Mouse (Mus musculus): Measurements from ENCODE around the gene Spint1. TPM values are rescaled to one million over a fixed set of nuclear protein-coding genes. Genes with fewer than 3 reads are reported as not detected.
A peak's percentile ranks its signal among the peaks of the same experiment; 100 is the strongest.

Gene Spint1
- total RNA-seq, 2 experiments from 2014 or later: 0.76 to 1.3 TPM

DNA sequence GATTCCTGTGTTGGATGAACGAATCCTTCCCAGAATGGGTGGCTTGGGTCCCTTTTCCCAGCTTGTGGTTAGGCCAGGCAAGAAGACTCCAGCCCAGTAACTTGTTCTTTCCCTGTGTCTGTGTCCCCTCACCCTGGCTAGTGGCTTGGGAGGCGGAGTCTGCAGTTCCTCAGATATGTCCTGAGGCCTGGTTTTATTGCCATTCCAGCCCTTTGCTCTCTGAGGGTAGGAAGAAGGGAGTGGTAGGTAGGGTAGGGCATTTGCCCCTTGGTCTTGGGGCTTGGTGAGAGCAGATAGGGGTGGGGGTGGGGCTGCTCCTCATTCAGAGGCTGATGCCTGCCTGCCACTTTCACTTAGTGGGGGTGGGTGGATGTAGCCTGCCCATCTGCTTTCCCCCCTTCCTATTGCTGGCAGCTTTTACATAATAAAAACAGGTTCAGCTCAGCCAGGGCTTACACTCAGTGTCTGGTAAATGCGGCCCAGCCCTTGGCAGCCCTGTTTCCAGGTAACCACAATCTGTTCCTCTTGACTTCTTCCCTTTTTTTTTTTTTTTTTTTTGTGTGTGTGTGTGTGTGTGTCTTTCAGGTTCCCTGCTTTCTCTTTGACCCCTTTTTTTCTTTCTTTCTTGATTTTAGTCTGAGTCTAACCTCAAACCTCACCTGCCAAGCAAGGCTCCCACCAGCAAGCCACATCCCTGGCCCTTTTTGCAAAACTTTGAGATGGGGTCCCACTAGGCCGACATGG, 3.1 kb downstream of the Spint1 start:
- intact Hi-C loops (cut with DNase I): no loop called here

DNA sequence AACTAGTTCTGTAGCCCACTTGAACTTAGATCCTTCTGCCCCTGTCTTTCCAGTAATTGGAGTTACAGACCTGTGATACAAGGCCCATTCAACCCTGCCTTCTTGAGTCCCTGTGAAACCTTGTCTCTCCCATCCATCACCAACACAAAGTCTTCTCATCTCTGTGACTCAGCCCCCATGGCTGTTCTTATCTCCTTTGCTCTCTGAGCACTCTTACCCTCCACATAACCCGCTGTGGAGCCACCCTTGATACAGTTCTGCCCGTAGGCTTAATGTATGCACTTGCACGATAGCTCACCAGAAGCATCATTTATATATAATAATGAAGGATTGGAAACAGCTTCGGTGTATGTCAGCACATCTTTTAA, 3.6 kb downstream of the Spint1 start:
- DNase-seq (ENCODE audit: low spot score in 2 of 2): no peak
- intact Hi-C loops (cut with DNase I): no loop called here

More for the DNA sequence above, 3.1 kb downstream of the Spint1 start:
- no peak for DNase-seq (ENCODE audit: low spot score in 2 of 2)

DNA sequence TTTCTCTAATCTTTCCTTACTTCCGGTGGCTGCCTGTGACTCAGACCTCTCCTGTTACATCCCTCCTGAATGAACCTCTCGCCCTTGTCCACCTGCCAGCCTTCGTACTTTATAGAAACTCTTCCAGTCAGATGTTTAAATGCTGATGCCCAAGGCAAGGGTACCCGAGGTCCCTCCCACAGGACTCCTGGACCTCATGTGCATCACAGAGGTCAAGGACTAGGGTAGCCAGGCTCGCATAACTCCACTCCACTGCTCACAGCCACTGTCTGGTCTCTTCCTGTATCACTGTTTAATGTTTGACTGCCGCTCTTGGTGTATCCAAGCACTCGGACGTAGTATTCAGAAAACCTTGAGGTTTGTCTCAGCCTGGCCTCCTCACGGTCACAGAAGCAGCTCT, 5.4 kb downstream of the Spint1 start:
- intact Hi-C loops (cut with DNase I): no loop called here

DNA sequence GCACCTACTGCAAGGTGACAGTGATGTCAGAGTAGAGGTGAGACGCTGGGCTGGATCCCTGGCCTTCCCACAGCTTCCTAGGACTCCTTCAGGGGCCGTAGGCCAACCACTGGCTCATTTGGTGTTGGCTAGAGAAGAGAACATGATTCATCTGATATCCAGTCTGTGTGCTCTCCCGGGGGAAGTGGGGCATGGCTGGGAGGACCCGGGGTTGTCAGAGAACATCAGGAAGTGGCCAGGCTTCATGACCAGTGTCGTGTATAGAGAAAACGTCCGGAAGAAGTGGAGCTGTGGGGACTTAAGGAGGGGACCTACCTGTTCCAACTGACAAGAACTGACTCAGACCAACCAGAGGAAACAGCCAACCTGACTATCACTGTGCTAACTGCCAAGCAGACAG, 8.1 kb downstream of the Spint1 start:
- DNase-seq (ENCODE audit: low spot score in 2 of 2): no peak
- intact Hi-C loops (cut with DNase I): no loop called here

More for the DNA sequence above, 5.4 kb downstream of the Spint1 start:
- DNase-seq (ENCODE audit: low spot score in 2 of 2): no peak

DNA sequence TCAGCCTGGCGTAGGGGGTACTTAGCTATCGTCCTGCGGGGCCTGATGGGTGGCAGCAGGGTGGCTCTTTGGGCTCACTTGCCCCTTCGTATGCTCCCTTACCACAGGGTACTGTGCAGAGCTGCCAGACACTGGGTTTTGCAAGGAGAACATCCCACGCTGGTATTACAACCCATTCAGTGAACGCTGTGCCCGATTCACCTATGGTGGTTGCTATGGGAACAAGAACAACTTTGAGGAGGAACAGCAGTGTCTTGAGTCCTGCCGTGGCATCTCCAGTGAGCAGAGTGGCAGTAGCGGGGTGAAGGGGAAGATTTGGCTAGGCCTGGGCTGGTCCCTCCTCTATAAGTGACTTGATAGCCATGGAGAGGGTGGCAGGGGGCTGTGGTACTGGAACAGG, 10.7 kb downstream of the Spint1 start:
- intact Hi-C loops (cut with DNase I): no loop called here
- DNase-seq (ENCODE audit: low spot score in 2 of 2): no peak

DNA sequence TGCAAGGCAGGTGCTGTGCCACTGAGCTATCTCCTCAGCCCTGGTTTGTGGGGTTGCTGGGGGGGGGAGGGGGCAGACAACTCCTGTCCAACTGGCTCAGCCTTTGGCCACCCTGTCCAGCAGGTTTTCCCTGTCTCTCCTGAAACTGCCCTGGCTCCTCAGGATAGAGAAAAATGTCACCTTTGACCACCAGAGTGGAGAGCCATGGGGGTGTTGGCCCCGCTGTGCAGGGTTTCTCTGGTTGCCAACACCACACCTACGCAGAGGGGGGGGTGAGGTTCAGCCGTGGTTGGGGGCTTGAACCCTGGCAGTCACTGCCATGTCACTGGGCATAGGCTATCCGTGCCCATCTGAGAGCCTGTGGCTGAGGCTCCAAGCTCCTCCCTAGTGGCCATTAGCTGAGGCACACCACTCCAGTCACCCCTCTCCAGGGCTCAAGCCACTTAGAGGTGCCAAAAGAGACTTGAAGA, 12.5 kb downstream of the Spint1 start:
- intact Hi-C loops (cut with DNase I): loop anchor here (2.0 kb wide), 1 partner anchor 39 kb away; the partner anchor contains the start of gene Vps18
- no peak for DNase-seq (ENCODE audit: low spot score in 2 of 2)

- intact Hi-C loops (cut with DNase I): loop anchor here (2.0 kb wide), 1 partner anchor 38 kb away; the partner anchor contains the start of gene Vps18
- no peak for DNase-seq (ENCODE audit: low spot score in 2 of 2)
Observed at GRCm38 (mm10) chr2:119250377-119250776, 13.2 kb downstream of the Spint1 start.

GRCm38 (mm10) chr2:119250826-119251478, 13.8 kb downstream of the Spint1 start:
- intact Hi-C loops (cut with DNase I): loop anchor here (2.0 kb wide), 1 partner anchor 38 kb away; the partner anchor contains the start of gene Vps18
- DNase-seq (ENCODE audit: low spot score in 2 of 2): peak; percentile 71 to 72

DNA sequence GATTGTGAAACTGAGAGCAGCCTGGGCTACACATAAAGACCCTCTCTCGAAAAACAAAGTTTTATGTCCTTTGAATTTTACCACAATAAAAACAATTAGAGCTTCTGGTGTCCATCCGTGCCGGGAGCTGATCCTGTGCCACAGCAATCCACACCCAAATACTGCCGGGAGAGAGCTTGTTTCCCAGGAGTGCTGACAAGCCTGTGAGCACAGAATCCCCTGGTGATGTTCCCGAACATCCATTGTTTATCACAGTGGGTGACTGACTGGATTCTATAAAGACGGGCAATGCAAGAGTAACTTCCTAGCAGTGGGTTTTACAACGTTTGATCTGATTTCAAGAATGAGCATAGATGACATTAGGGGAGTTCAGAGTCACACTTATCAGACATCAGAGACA, 17.8 kb downstream of the Spint1 start:
- intact Hi-C loops (cut with DNase I): no loop called here

DNA sequence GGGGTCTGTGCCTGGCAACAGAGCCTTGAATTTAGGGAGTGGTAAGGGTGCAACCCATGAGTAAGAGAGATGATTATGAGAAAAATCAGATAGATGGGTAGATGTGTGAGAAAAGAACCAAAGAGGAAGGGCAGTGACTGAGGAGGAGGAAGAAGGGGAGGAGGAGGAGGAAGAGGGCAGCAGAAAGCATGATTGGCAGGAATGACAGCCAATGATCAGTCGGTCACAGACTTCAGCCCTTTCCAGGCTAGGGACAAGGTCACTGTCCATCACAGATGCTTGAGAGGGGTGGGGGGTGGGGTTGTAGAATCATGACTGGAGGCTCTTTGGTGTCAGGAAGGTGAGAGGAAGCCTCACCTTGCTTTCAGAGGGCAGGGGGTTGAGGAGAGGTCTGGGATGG, 23.4 kb downstream of the Spint1 start:
- intact Hi-C loops (cut with DNase I): no loop called here

More for the DNA sequence above, 17.8 kb downstream of the Spint1 start:
- no peak for DNase-seq (ENCODE audit: low spot score in 2 of 2)

GRCm38 (mm10) chr2:119261326-119261725, 24.2 kb downstream of the Spint1 start:
- DNase-seq (ENCODE audit: low spot score in 2 of 2): no peak
- intact Hi-C loops (cut with DNase I): no loop called here

More for the DNA sequence above, 23.4 kb downstream of the Spint1 start:
- no peak for DNase-seq (ENCODE audit: low spot score in 2 of 2)

- DNase-seq (ENCODE audit: low spot score in 2 of 2): no peak
- intact Hi-C loops (cut with DNase I): no loop called here
Observed at GRCm38 (mm10) chr2:119262978-119263377, 25.8 kb downstream of the Spint1 start.

DNA sequence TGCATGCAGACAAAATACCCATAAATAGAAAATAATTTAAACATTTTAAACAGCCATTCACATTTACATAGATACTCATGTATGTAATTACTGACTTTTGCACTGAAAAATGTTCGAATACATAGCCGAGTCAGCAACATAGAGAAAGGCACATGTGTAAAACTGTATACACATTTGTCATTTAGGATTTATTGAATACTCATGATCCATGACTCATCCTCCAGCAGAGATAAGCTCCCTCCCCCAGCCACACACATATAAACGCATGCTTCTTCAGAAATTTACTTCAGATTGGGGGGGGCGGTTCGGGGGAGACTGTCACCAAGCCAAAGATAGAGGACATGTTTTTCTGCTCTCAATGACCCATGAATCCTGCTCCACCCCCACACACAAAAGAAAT, 26.7 kb downstream of the Spint1 start:
- intact Hi-C loops (cut with DNase I): no loop called here
- no peak for DNase-seq (ENCODE audit: low spot score in 2 of 2)

DNA sequence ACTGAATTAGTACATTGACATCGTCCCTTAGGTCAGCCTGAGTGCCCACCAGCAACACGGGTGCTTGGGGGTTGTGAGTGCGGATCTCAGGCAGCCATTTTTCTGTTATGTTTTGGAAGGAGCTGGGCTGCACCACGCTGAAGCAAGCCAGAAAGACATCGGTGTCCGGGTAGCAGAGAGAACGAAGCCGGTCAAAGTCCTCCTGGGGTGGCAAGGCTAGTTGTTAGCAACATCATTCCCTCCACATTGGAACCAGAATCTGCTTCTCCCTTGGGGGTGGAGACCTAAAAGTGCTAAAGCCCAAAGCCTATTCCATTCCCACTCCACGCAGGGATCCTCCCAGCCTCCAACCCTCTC, 33.1 kb downstream of the Spint1 start:
- intact Hi-C loops (cut with DNase I): no loop called here
- no peak for DNase-seq (ENCODE audit: low spot score in 2 of 2)

GRCm38 (mm10) chr2:119270643-119271331, 33.6 kb downstream of the Spint1 start, which contains the start of gene Rhov:
TSS of gene Rhov (minus strand) at chr2:119271272.
- intact Hi-C loops (cut with DNase I): no loop called here
- DNase-seq (ENCODE audit: low spot score in 2 of 2): peak; percentile 62 to 76

DNA sequence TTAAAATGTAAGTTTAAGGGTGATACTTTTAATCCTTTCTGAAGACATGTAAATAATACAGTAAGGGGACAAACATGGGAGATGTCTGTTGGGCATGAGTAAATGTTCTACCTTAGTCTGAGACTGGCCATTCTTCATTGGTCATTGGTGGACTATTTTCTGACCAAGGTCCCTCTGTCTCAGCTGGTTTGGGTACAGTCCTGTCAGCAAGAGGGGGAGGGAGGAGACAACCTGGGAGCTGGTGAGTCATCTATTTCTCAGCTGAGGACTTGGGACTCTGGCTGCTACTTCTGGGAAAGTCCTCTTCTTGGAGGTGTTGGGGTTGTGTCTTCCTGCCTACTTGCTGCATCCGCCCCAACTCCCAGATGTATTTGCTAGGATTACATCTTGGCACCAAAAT, 37.0 kb downstream of the Spint1 start:
- intact Hi-C loops (cut with DNase I): no loop called here
- DNase-seq (ENCODE audit: low spot score in 2 of 2): no peak

GRCm38 (mm10) chr2:119276926-119277325, 39.8 kb downstream of the Spint1 start:
- DNase-seq (ENCODE audit: low spot score in 2 of 2): no peak
- intact Hi-C loops (cut with DNase I): no loop called here

- DNase-seq (ENCODE audit: low spot score in 2 of 2): no peak
- intact Hi-C loops (cut with DNase I): no loop called here
Observed at GRCm38 (mm10) chr2:119277810-119278209, 40.6 kb downstream of the Spint1 start.

DNA sequence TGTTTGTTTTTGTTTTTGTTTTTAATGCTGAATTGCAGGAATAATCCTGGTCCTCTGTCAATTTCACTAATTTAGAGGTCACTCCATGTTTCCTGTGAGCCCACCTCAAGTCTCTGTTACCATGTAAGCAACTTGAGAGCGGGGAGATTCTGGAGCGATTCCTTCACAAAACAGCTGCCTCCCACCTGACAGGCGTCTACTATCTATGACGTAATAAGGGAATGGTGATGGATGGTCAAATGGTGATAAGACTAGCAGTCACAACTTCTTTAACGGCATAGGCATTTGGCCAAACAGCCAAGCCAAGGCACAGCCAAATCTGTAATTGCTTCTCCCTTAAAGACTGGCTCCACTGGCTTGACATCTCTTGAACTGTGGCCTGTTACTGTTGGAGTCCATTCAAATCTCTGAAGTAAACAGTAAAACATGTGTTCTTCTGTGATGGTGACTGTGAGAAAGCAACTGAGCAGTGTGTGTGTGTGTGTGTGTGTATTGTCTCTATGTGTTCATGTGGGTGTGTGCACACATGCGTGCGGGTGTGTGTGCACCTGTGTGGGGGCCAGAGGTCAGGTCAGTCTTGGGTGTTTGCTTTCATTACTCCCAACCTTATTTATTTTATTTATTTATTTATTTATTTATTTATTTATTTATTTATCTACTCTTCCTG, 44.9 kb downstream of the Spint1 start:
- intact Hi-C loops (cut with DNase I): no loop called here
- no peak for DNase-seq (ENCODE audit: low spot score in 2 of 2)

GRCm38 (mm10) chr2:119287372-119287771, 50.2 kb downstream of the Spint1 start:
- intact Hi-C loops (cut with DNase I): loop anchor here (5.0 kb wide), 2 partner anchors 190 to 250 kb away; partner anchors contain the start of gene Ino80
- no peak for DNase-seq (ENCODE audit: low spot score in 2 of 2)
